Mouse (Mus musculus) kidney, embryonic 14.5 days (tissue): Measurements from ENCODE around the gene Ctse. TPM values are rescaled to one million over a fixed set of nuclear protein-coding genes. Genes with fewer than 3 reads are reported as not detected.

ENCODE experiments used
- ATAC-seq: fragments of 200-750 bp; cut with Nextera tagmentation; 2 replicates; pipeline ENCODE4 v1.8.0; 2017; ENCODE audit warnings: moderate number of reproducible peaks, mild to moderate bottlenecking, moderate TSS enrichment, moderate library complexity; ENCODE audit not compliant: low FRiP score, low TSS enrichment
- H3K27ac ChIP-seq: fragments of 300-500 bp; sonication (generic); 2 replicates; pipeline ENCODE4 v1.5.1; 2014; ENCODE audit warnings: low read depth, mild to moderate bottlenecking, low read length, moderate library complexity, mixed read lengths
- H3K27me3 ChIP-seq: fragments of 300-500 bp; sonication (generic); 2 replicates; pipeline ENCODE4 v1.6.1; 2014; ENCODE audit warnings: mild to moderate bottlenecking, low read length; ENCODE audit not compliant: control insufficient read depth, insufficient read depth
- H3K36me3 ChIP-seq: fragments of 300-500 bp; sonication (generic); 2 replicates; pipeline ENCODE4 v1.6.1; 2014; ENCODE audit warnings: low read length, mixed read lengths; ENCODE audit not compliant: control insufficient read depth, insufficient read depth
- H3K4me1 ChIP-seq: fragments of 300-500 bp; sonication (generic); 2 replicates; pipeline ENCODE4 v1.6.1; 2014; ENCODE audit warnings: low read length, mixed read lengths; ENCODE audit not compliant: control insufficient read depth, insufficient read depth
- H3K4me2 ChIP-seq: fragments of 300-500 bp; sonication (generic); replicated peaks from 2 replicates; pipeline ENCODE4 v1.6.1; 2014; ENCODE audit warnings: low read depth, mild to moderate bottlenecking, low read length
- H3K4me3 ChIP-seq: fragments of 300-500 bp; sonication (generic); 2 replicates; pipeline ENCODE4 v1.5.1; 2014; ENCODE audit warnings: mild to moderate bottlenecking, low read length
- H3K9ac ChIP-seq: fragments of 300-500 bp; sonication (generic); 2 replicates; pipeline ENCODE4 v1.6.1; 2014; ENCODE audit warnings: low read depth, mild to moderate bottlenecking, low read length, moderate library complexity
- H3K9me3 ChIP-seq: fragments of 300-500 bp; sonication (generic); 2 replicates; pipeline ENCODE4 v1.6.1; 2016; ENCODE audit warnings: low read length; ENCODE audit not compliant: control insufficient read depth
- WGBS: fragments of 180-500 bp; shearing (Covaris S2); extraction: QIAGEN DNeasy Blood & Tissue Kit; methylation state at CpG from one replicate; pipeline ENCODE4 v1.1.7; 2014; 5-methylcytosine and 5-hydroxymethylcytosine counted together
- polyA plus RNA-seq: library from polyadenylated mRNA; unstranded; fragments of >200 nt; fragmentation: Nextera tagmentation; extraction: Ambion mirVana; gene quantifications from 2 replicates; pipeline ENCODE4 v1.2.1, GENCODE M21; 2014

Gene Ctse
- 5.9 and 9.9 TPM in 2 replicates for polyA plus RNA-seq

- no peak within 1 kb of the TSS for H3K4me2 ChIP-seq
- WGBS = 84% methylated on average over 9 of the region's 9 CpGs
These were observed at the start of gene Ctse for GRCm38 (mm10) chr1:131637791-131638540. Ctse (plus strand) TSS chr1:131638306.

GRCm38 (mm10) chr1:131598905-131599304 is 39.2 kb upstream of the Ctse start, which contains the start of gene Avpr1b:
Avpr1b (plus strand) TSS chr1:131599239.
- Histone ChIP-seq H3K4me3 (no peak within 1 kb of the TSS), H3K27me3 (peaks cover 9% of the 10 kb centered on the region; the same call in 1 of the 2 replicates), H3K4me2 (0 out of 2 replicates have a peak within 1 kb of the TSS, but pooled peaks have one; percentile 13), H3K9ac (no peak within 1 kb of the TSS), H3K36me3 (no peaks in the 10 kb centered on the region), H3K9me3 (no peaks in the 10 kb centered on the region), H3K4me1 (no peaks in the 10 kb centered on the region), H3K27ac (no peak within 1 kb of the TSS)
- WGBS = 13% methylated on average over 12 of the region's 12 CpGs
- no peak for ATAC-seq

More at GRCm38 (mm10) chr1:131637791-131638540, at the start of gene Ctse:
- Histone ChIP-seq H3K27ac (no peak within 1 kb of the TSS), H3K4me1 (no peaks in the 10 kb centered on the region), H3K36me3 (no peaks in the 10 kb centered on the region), H3K27me3 (no peaks in the 10 kb centered on the region), H3K4me3 (no peak within 1 kb of the TSS), H3K9ac (no peak within 1 kb of the TSS), H3K9me3 (no peaks in the 10 kb centered on the region)
- ATAC-seq = no peak

GRCm38 (mm10) chr1:131600314-131600713 is 37.8 kb upstream of the Ctse start:
- peaks cover 9% of the 10 kb centered on the region; the same call in 1 of the 2 replicates for H3K27me3 ChIP-seq
- H3K4me1 ChIP-seq = no peaks in the 10 kb centered on the region
- no peak for ATAC-seq
- no peak overlapping the region for H3K4me3 ChIP-seq
- WGBS = 38% methylated on average over 11 of the region's 11 CpGs
- H3K27ac ChIP-seq = no peak overlapping the region
- no peak overlapping the region for H3K4me2 ChIP-seq
- H3K9ac ChIP-seq = no peak overlapping the region
- H3K9me3 ChIP-seq = no peaks in the 10 kb centered on the region
- H3K36me3 ChIP-seq = no peaks in the 10 kb centered on the region

GRCm38 (mm10) chr1:131606719-131607118 is 31.4 kb upstream of the Ctse start:
- no peak overlapping the region for H3K9ac ChIP-seq
- WGBS = 73% methylated on average over 2 of the region's 2 CpGs
- no peaks in the 10 kb centered on the region for H3K36me3 ChIP-seq
- H3K4me2 ChIP-seq = no peak overlapping the region
- no peaks in the 10 kb centered on the region for H3K27me3 ChIP-seq
- no peaks in the 10 kb centered on the region for H3K9me3 ChIP-seq
- no peak for ATAC-seq
- no peak overlapping the region for H3K4me3 ChIP-seq
- H3K27ac ChIP-seq = no peak overlapping the region
- no peaks in the 10 kb centered on the region for H3K4me1 ChIP-seq

- Histone ChIP-seq H3K27me3 (no peaks in the 10 kb centered on the region), H3K4me1 (no peaks in the 10 kb centered on the region), H3K9ac (no peak overlapping the region; the same call in 1 of the 2 replicates), H3K9me3 (no peaks in the 10 kb centered on the region), H3K27ac (no peak overlapping the region), H3K4me2 (no peak overlapping the region), H3K36me3 (no peaks in the 10 kb centered on the region), H3K4me3 (no peak overlapping the region)
- no peak for ATAC-seq
- WGBS = 52% methylated on average over 4 of the region's 4 CpGs
These were observed 25.4 kb upstream of the Ctse start for GRCm38 (mm10) chr1:131612556-131613155.

- Histone ChIP-seq H3K9me3 (no peaks in the 10 kb centered on the region), H3K36me3 (no peaks in the 10 kb centered on the region), H3K9ac (no peak overlapping the region), H3K4me2 (no peak overlapping the region), H3K4me1 (no peaks in the 10 kb centered on the region), H3K27me3 (no peaks in the 10 kb centered on the region), H3K27ac (no peak overlapping the region), H3K4me3 (no peak overlapping the region)
- ATAC-seq = peak; percentile 71; the same call in 1 of the 2 replicates
- WGBS = 78% methylated on average over 16 of the region's 16 CpGs
These were observed 24.6 kb upstream of the Ctse start for GRCm38 (mm10) chr1:131613361-131614133.

- Histone ChIP-seq H3K9me3 (no peaks in the 10 kb centered on the region), H3K4me1 (no peaks in the 10 kb centered on the region), H3K27me3 (no peaks in the 10 kb centered on the region), H3K36me3 (no peaks in the 10 kb centered on the region), H3K4me2 (no peak overlapping the region), H3K9ac (no peak overlapping the region), H3K27ac (no peak overlapping the region), H3K4me3 (no peak overlapping the region)
- WGBS = 75% methylated on average over 6 of the region's 6 CpGs
- ATAC-seq = no peak
These were observed 23.5 kb upstream of the Ctse start for GRCm38 (mm10) chr1:131614641-131615040.

GRCm38 (mm10) chr1:131616131-131616530 is 22.0 kb upstream of the Ctse start:
- no peaks in the 10 kb centered on the region for H3K36me3 ChIP-seq
- no peak for ATAC-seq
- no peak overlapping the region for H3K4me2 ChIP-seq
- no peaks in the 10 kb centered on the region for H3K9me3 ChIP-seq
- 81% methylated on average over 1 of the region's 1 CpGs for WGBS
- no peaks in the 10 kb centered on the region for H3K4me1 ChIP-seq
- H3K27me3 ChIP-seq = no peaks in the 10 kb centered on the region
- no peak overlapping the region for H3K4me3 ChIP-seq
- H3K9ac ChIP-seq = no peak overlapping the region
- H3K27ac ChIP-seq = no peak overlapping the region
